Mouse (Mus musculus) thymus, adult 2 months (tissue): Measurements from ENCODE around the gene Foxl1. TPM values are rescaled to one million over a fixed set of nuclear protein-coding genes. Genes with fewer than 3 reads are reported as not detected.

Experiments
- DNase-seq: peaks from one replicate; pipeline ENCODE4 v3.0.0; 2021
- H3K27ac ChIP-seq: fragments of 200-500 bp; 2 replicates; pipeline ENCODE4 v1.5.1; 2012; ENCODE audit warnings: low read length, control low read depth; ENCODE audit not compliant: control insufficient read depth, insufficient read depth
- H3K27me3 ChIP-seq: fragments of 200-500 bp; 2 replicates; pipeline ENCODE4 v1.6.1; 2012; ENCODE audit warnings: mild to moderate bottlenecking, low read length, moderate library complexity, mixed read lengths; ENCODE audit not compliant: control insufficient read depth, insufficient read depth
- H3K36me3 ChIP-seq: fragments of 200-500 bp; 2 replicates; pipeline ENCODE4 v1.6.1; 2012; ENCODE audit warnings: mild to moderate bottlenecking, low read length, moderate library complexity; ENCODE audit not compliant: control insufficient read depth, insufficient read depth
- H3K4me1 ChIP-seq: fragments of 200-500 bp; replicated peaks from 2 replicates; pipeline ENCODE4 v1.6.1; 2012; ENCODE audit warnings: low read length; ENCODE audit not compliant: control insufficient read depth, insufficient read depth
- H3K4me3 ChIP-seq: fragments of 200-500 bp; 2 replicates; pipeline ENCODE4 v1.5.1; 2012; ENCODE audit warnings: mild to moderate bottlenecking, low read length, control low read depth, moderate library complexity; ENCODE audit not compliant: control insufficient read depth, insufficient read depth
- CTCF ChIP-seq: fragments of 200-500 bp; IDR thresholded peaks from 2 replicates; pipeline ENCODE4 v1.5.1; 2012; ENCODE audit warnings: mild to moderate bottlenecking, control low read depth, low read length, moderate library complexity, borderline replicate concordance; ENCODE audit not compliant: control insufficient read depth, poor library complexity, insufficient read depth; ENCODE audit errors: extremely low read depth
- POLR2A ChIP-seq: fragments of 200-500 bp; IDR thresholded peaks from 2 replicates; pipeline ENCODE4 v1.6.1; 2012; ENCODE audit warnings: mild to moderate bottlenecking, low read length, control low read depth, moderate library complexity; ENCODE audit not compliant: control insufficient read depth, poor library complexity, insufficient read depth; ENCODE audit errors: extremely low read depth
- WGBS: fragments of 180-500 bp; shearing (Covaris S2); methylation state at CpG from one replicate; pipeline ENCODE4 v1.1.7; 2018; 5-methylcytosine and 5-hydroxymethylcytosine counted together
- polyA plus RNA-seq: library from polyadenylated mRNA; depleted of rRNA; stranded (reverse); fragments of >200 nt; gene quantifications from 2 replicates; pipeline ENCODE4 v1.2.3, GENCODE M21; 2012

The Foxl1 gene
- polyA plus RNA-seq, 1 experiment = 0.11 TPM

- 22% methylated on average over 18 of the region's 18 CpGs for WGBS
These were observed 8.9 kb upstream of the Foxl1 start for GRCm38 (mm10) chr8:121118634-121119420.

GRCm38 (mm10) chr8:121119635-121120455 lies 7.9 kb upstream of the Foxl1 start:
- Histone ChIP-seq H3K36me3 (no peaks in the 10 kb centered on the region), H3K27me3 (peaks cover 42% of the 10 kb centered on the region), H3K4me1 (peaks cover 10% of the 10 kb centered on the region; the same call in 1 of the 2 replicates), H3K4me3 (no peak overlapping the region), H3K27ac (no peak overlapping the region)
- TF ChIP-seq POLR2A = no peak
- TF ChIP-seq CTCF = no peak
- no peak for DNase-seq
- WGBS = 55% methylated on average over 12 of the region's 12 CpGs

More at GRCm38 (mm10) chr8:121118634-121119420, 8.9 kb upstream of the Foxl1 start:
- TF ChIP-seq CTCF = no peak
- no peak for TF ChIP-seq POLR2A
- Histone ChIP-seq H3K36me3 (no peaks in the 10 kb centered on the region), H3K27me3 (peaks cover 44% of the 10 kb centered on the region), H3K27ac (no peak overlapping the region), H3K4me1 (peaks cover 10% of the 10 kb centered on the region; the same call in 1 of the 2 replicates), H3K4me3 (no peak overlapping the region)
- no peak for DNase-seq

- H3K27ac ChIP-seq = no peak overlapping the region
- H3K36me3 ChIP-seq = no peaks in the 10 kb centered on the region
- no peak overlapping the region for H3K4me3 ChIP-seq
- WGBS = 33% methylated on average over 17 of the region's 17 CpGs
- DNase-seq = no peak
- peaks cover 38% of the 10 kb centered on the region for H3K27me3 ChIP-seq
- TF ChIP-seq POLR2A = no peak
- TF ChIP-seq CTCF = no peak
- peaks cover 10% of the 10 kb centered on the region; the same call in 1 of the 2 replicates for H3K4me1 ChIP-seq
These were observed 7.0 kb upstream of the Foxl1 start for GRCm38 (mm10) chr8:121120456-121121419.

DNA sequence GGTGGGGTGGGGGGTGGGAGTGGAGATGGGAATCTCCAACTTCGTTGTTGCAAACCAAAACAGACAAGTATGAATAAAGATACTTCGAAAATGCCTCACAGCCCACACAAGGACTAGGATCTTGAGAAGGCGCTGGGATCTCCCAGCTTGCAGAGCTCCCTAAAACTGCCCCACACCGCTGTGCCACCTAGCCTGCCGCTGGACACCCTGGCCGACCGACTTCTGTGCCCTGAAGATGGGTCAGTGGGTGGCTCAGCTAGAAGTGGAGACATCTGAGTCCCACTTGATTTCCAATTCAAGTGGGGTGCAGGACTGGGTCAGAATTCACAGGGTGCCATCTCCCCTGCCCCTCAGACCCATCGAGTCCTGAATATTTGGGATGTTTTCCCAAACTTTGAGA lies 6.0 kb upstream of the Foxl1 start:
- Histone ChIP-seq H3K36me3 (no peaks in the 10 kb centered on the region), H3K27ac (no peak overlapping the region), H3K4me1 (0 out of 2 replicates have a peak, but pooled peaks cover 5% of the 10 kb centered on the region), H3K4me3 (no peak overlapping the region), H3K27me3 (peaks cover 33% of the 10 kb centered on the region)
- TF ChIP-seq POLR2A (no peak), CTCF (no peak)
- DNase-seq = no peak
- 62% methylated on average over 8 of the region's 8 CpGs for WGBS

DNA sequence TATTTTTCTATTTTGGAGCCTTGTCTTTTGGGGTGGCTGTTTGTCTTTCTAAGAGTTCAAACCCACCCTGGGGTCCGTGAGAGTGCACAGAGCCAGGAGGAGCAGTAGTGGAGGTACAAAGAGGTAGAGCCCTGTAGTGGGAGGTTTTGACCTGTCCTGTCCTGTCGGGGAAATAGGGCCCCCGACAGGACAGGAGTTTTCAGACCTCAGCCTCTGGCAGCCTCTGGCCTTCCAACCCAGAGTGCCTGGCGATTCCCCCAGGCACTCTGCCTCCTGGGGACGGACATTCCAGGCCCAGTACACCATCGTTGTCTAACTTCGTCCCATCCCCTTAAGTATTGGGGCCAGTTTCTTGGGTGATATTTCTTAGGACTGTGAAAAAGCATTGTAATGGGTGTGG lies 5.4 kb upstream of the Foxl1 start:
- TF ChIP-seq CTCF (no peak), POLR2A (no peak)
- 0 out of 2 replicates have a peak, but pooled peaks cover 5% of the 10 kb centered on the region for H3K4me1 ChIP-seq

More for the DNA sequence above, 5.4 kb upstream of the Foxl1 start:
- peaks cover 28% of the 10 kb centered on the region for H3K27me3 ChIP-seq
- no peaks in the 10 kb centered on the region for H3K36me3 ChIP-seq
- WGBS = 68% methylated on average over 7 of the region's 7 CpGs
- no peak overlapping the region for H3K27ac ChIP-seq
- H3K4me3 ChIP-seq = no peak overlapping the region
- no peak for DNase-seq
